Mouse (Mus musculus) gastrocnemius, postnatal 4 days (tissue): ENCODE data around the gene Lbp. TPM values are rescaled to one million over a fixed set of nuclear protein-coding genes. Genes with fewer than 3 reads are reported as not detected.

Source experiments
- total RNA-seq, 2 experiments: library from RNA; stranded (reverse); gene quantifications; 2 replicates each; pipeline ENCODE4 v1.2.3; 2021

Lbp gene
- total RNA-seq, 2 experiments from 2014 or later, result 10.0 to 10.9 TPM

Other genes with a start within 250 kb of the Lbp start
- gene Tgm2, start 160.1 kb upstream of the Lbp start, total RNA-seq, result 100 to 1,000 TPM in 1 of 2 experiments, 10 to 100 TPM in 1; 81.0 to 130 TPM
- 1 to 10 TPM; 4.2 to 5.4 TPM for gene D630003M21Rik, start 77.3 kb upstream of the Lbp start, total RNA-seq
- not detected for gene Bpi, start 48.4 kb upstream of the Lbp start, total RNA-seq
- under 1 TPM; 0.13 to 0.15 TPM for gene Snhg11, start 69.1 kb downstream of the Lbp start, total RNA-seq
- gene Ralgapb, start 103.4 kb downstream of the Lbp start, total RNA-seq, result 10 to 100 TPM; 25.6 to 27.4 TPM
- 1 to 10 TPM; 6.8 to 7.6 TPM for gene Adig, start 196.1 kb downstream of the Lbp start, total RNA-seq
- gene Arhgap40, start 206.3 kb downstream of the Lbp start, total RNA-seq, result not detected